Mouse (Mus musculus): ENCODE results near the gene Asl. TPM values are rescaled to one million over a fixed set of nuclear protein-coding genes. Genes with fewer than 3 reads are reported as not detected.

The Asl gene
- polyA plus RNA-seq, 1 experiment from 2014 or later, result 26.5 TPM

GRCm38 (mm10) chr5:129974354-129974753, 54.7 kb downstream of the Asl start:
- Histone ChIP-seq H3K4me2 (replicated peaks) (no peak overlapping the region), H3K9ac (replicated peaks) (no peak overlapping the region), H3K4me1 (no peaks in the 10 kb centered on the region), H3K27ac (replicated peaks) (no peak overlapping the region), H3K9me3 (no peaks in the 10 kb centered on the region), H3K27me3 (no peaks in the 10 kb centered on the region), H3K4me3 (no peak overlapping the region), H3K36me3 (peaks cover 6% of the 10 kb centered on the region; the same call in 1 of the 2 replicates)
- 93% methylated on average over 4 of the region's 4 CpGs for WGBS
- ATAC-seq (ENCODE audit: low FRiP score, low read depth), result no peak

- no peaks in the 10 kb centered on the region for H3K27me3 ChIP-seq
- 94% methylated on average over 4 of the region's 4 CpGs for WGBS
- no peak overlapping the region for H3K9ac ChIP-seq (replicated peaks)
- no peak for ATAC-seq (ENCODE audit: low FRiP score, low read depth)
- H3K4me3 ChIP-seq, result no peak overlapping the region
- peaks cover 6% of the 10 kb centered on the region; the same call in 1 of the 2 replicates for H3K36me3 ChIP-seq
- H3K9me3 ChIP-seq, result no peaks in the 10 kb centered on the region
- no peaks in the 10 kb centered on the region for H3K4me1 ChIP-seq
- H3K27ac ChIP-seq (replicated peaks), result no peak overlapping the region
- no peak overlapping the region for H3K4me2 ChIP-seq (replicated peaks)
These were observed 57.6 kb downstream of the Asl start for GRCm38 (mm10) chr5:129971491-129971890.

- ATAC-seq (ENCODE audit: low FRiP score, low read depth), result no peak
- Histone ChIP-seq H3K27ac (replicated peaks) (no peak overlapping the region), H3K36me3 (0 out of 2 replicates have a peak, but pooled peaks cover 3% of the 10 kb centered on the region), H3K9me3 (no peaks in the 10 kb centered on the region), H3K4me3 (no peak overlapping the region), H3K4me2 (replicated peaks) (no peak overlapping the region), H3K4me1 (no peaks in the 10 kb centered on the region), H3K9ac (replicated peaks) (no peak overlapping the region), H3K27me3 (no peaks in the 10 kb centered on the region)
- 90% methylated on average over 7 of the region's 7 CpGs for WGBS
These were observed 60.6 kb downstream of the Asl start for GRCm38 (mm10) chr5:129968417-129968816.

- 90% methylated on average over 3 of the region's 3 CpGs for WGBS
- Histone ChIP-seq H3K27me3 (no peaks in the 10 kb centered on the region), H3K27ac (replicated peaks) (no peak overlapping the region), H3K4me1 (no peaks in the 10 kb centered on the region), H3K9ac (replicated peaks) (no peak overlapping the region), H3K4me2 (replicated peaks) (no peak overlapping the region), H3K36me3 (no peaks in the 10 kb centered on the region), H3K4me3 (no peak overlapping the region), H3K9me3 (no peaks in the 10 kb centered on the region)
- no peak for ATAC-seq (ENCODE audit: low FRiP score, low read depth)
These were observed 62.6 kb downstream of the Asl start for GRCm38 (mm10) chr5:129966448-129966847.

- Histone ChIP-seq H3K9me3 (no peaks in the 10 kb centered on the region), H3K4me2 (replicated peaks) (no peak overlapping the region), H3K27me3 (no peaks in the 10 kb centered on the region), H3K36me3 (no peaks in the 10 kb centered on the region), H3K9ac (replicated peaks) (no peak overlapping the region), H3K27ac (replicated peaks) (no peak overlapping the region), H3K4me3 (no peak overlapping the region), H3K4me1 (no peaks in the 10 kb centered on the region)
- WGBS, result 78% methylated on average over 4 of the region's 4 CpGs
- ATAC-seq (ENCODE audit: low FRiP score, low read depth), result no peak
These were observed 65.8 kb downstream of the Asl start for GRCm38 (mm10) chr5:129963224-129963623.

Other genes starting within 250 kb of the Asl start
- 33.8 and 39.3 TPM in 2 replicates for gene Psph, start 241.8 kb downstream of the Asl start, polyA plus RNA-seq (2016; fragmentation: Nextera tagmentation; extraction: Ambion mirVana)
- gene Sumf2, start 182.3 kb downstream of the Asl start, polyA plus RNA-seq (2016; fragmentation: Nextera tagmentation; extraction: Ambion mirVana), result 47.9 and 50.8 TPM in 2 replicates
- gene Chchd2, start 141.8 kb downstream of the Asl start, polyA plus RNA-seq (2016; fragmentation: Nextera tagmentation; extraction: Ambion mirVana), result 747 and 763 TPM in 2 replicates
- gene Zbed5, start 133.5 kb downstream of the Asl start, polyA plus RNA-seq (2016; fragmentation: Nextera tagmentation; extraction: Ambion mirVana), result 7.9 and 9.1 TPM in 2 replicates
- 0.18 and 0.22 TPM in 2 replicates for gene Phkg1, start 130.7 kb downstream of the Asl start, polyA plus RNA-seq (2016; fragmentation: Nextera tagmentation; extraction: Ambion mirVana)
- gene Nupr1l, start 120.7 kb downstream of the Asl start, polyA plus RNA-seq (2016; fragmentation: Nextera tagmentation; extraction: Ambion mirVana), result 6.2 and 9.8 TPM in 2 replicates
- gene Vkorc1l1, start 87.3 kb downstream of the Asl start, polyA plus RNA-seq (2016; fragmentation: Nextera tagmentation; extraction: Ambion mirVana), result 40.7 and 41.8 TPM in 2 replicates
- 25.3 and 29.7 TPM in 2 replicates for gene Gusb, start 26.2 kb downstream of the Asl start, polyA plus RNA-seq (2016; fragmentation: Nextera tagmentation; extraction: Ambion mirVana)
- 59.4 and 66.5 TPM in 2 replicates for gene Crcp, start within 50 bp of the Asl start, polyA plus RNA-seq (2016; fragmentation: Nextera tagmentation; extraction: Ambion mirVana)
- gene Tpst1, start 44.1 kb upstream of the Asl start, polyA plus RNA-seq (2016; fragmentation: Nextera tagmentation; extraction: Ambion mirVana), result 63.1 and 65.9 TPM in 2 replicates
- gene Kctd7, start 115.6 kb upstream of the Asl start, polyA plus RNA-seq (2016; fragmentation: Nextera tagmentation; extraction: Ambion mirVana), result 8.3 and 9.3 TPM in 2 replicates
- 33.1 and 36.9 TPM in 2 replicates for gene Rabgef1, start 142.6 kb upstream of the Asl start, polyA plus RNA-seq (2016; fragmentation: Nextera tagmentation; extraction: Ambion mirVana)
- 33.1 and 34.1 TPM in 2 replicates for gene Tmem248, start 187.8 kb upstream of the Asl start, polyA plus RNA-seq (2016; fragmentation: Nextera tagmentation; extraction: Ambion mirVana)
- 70.5 and 73.7 TPM in 2 replicates for gene Sbds, start 226.3 kb upstream of the Asl start, polyA plus RNA-seq (2016; fragmentation: Nextera tagmentation; extraction: Ambion mirVana)
- 28.6 and 30.4 TPM in 2 replicates for gene Tyw1, start 226.4 kb upstream of the Asl start, polyA plus RNA-seq (2016; fragmentation: Nextera tagmentation; extraction: Ambion mirVana)

Measured in midbrain, embryonic 12.5 days (tissue).